Mouse (Mus musculus) olfactory bulb, adult 2 months (tissue): ENCODE data around the gene Zfp953. TPM values are rescaled to one million over a fixed set of nuclear protein-coding genes. Genes with fewer than 3 reads are reported as not detected.
"Not testable (repeated sequence)": the region's sequence is repeated elsewhere in the genome, so short reads cannot be mapped to it uniquely, and the experiment has no call there.

Experiments used
- H3K27ac ChIP-seq: fragments of 200-500 bp; 2 replicates; pipeline ENCODE4 v1.5.1; 2012; ENCODE audit warnings: low read depth, low read length; ENCODE audit not compliant: insufficient read depth
- H3K4me1 ChIP-seq: fragments of 200-500 bp; 2 replicates; pipeline ENCODE4 v1.6.1; 2012; ENCODE audit warnings: low read length; ENCODE audit not compliant: control insufficient read depth, insufficient read depth
- H3K4me3 ChIP-seq: fragments of 200-500 bp; 2 replicates; pipeline ENCODE4 v1.5.1; 2012; ENCODE audit warnings: mild to moderate bottlenecking, low read depth, low read length, moderate library complexity; ENCODE audit not compliant: insufficient read depth
- CTCF ChIP-seq: fragments of 200-500 bp; IDR thresholded peaks from 2 replicates; pipeline ENCODE4 v1.5.1; 2012; ENCODE audit warnings: low read depth, mild to moderate bottlenecking, low read length, moderate library complexity; ENCODE audit not compliant: insufficient read depth
- POLR2A ChIP-seq: fragments of 200-500 bp; IDR thresholded peaks from 2 replicates; pipeline ENCODE4 v1.6.1; 2012; ENCODE audit warnings: mild to moderate bottlenecking, low read depth, low read length, moderate library complexity; ENCODE audit not compliant: insufficient read depth
- WGBS: fragments of 180-500 bp; shearing (Covaris S2); methylation state at CpG from one replicate; pipeline ENCODE4 v1.1.7; 2018; 5-methylcytosine and 5-hydroxymethylcytosine counted together
- polyA plus RNA-seq: library from polyadenylated mRNA; stranded (reverse); fragments of >200 nt; gene quantifications from 2 replicates; pipeline ENCODE4 v1.2.4, GENCODE M21; 2012; ENCODE audit warnings: low replicate concordance; ENCODE audit not compliant: missing spikeins, insufficient read depth, insufficient read length

The Zfp953 gene
- not detected in 2 replicates for polyA plus RNA-seq

DNA sequence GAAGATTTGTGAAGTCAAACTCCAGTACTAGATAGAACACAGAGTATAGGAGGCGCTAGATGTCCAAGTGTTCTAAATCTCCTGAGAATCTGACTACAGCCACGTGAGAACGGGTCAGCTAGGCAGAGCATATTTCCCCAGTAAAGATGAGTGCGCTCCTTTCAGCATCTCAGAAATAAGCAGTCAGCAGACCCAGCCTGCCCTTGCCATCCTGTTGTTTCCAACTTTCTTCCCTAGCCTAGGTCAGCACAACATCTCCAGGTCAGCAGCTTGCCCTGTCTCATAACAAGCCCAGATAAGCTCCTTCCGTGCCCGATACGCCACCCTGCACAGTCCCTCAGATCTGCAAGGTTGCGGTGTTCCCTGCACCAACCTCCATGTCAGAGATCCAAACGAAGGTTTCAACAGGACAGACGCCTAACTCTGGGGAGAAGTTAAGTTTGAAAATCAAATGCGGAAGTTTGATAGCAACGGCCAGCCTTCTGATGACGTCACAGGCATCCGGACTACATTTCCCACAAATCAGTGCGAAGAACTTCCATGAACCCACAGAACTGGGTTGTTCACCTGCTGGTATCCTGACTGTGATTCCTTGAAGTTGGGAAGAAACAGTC lies at the start of gene Zfp953, which contains the start of gene Gm28044:
TSS of gene Zfp953 (minus strand) at position 475 of the 614 bp plus-strand sequence.
TSS of gene Gm28044 (minus strand) at position 406 of the 614 bp plus-strand sequence.
- no peaks in the 10 kb centered on the region for H3K4me1 ChIP-seq
- peak within 1 kb of the TSS; percentile 64 for H3K27ac ChIP-seq
- TF ChIP-seq CTCF (no peak), POLR2A (no peak)
- peak within 1 kb of the TSS; percentile 95 for H3K4me3 ChIP-seq
- WGBS, result under 1% methylated on average over 15 of the region's 15 CpGs

DNA sequence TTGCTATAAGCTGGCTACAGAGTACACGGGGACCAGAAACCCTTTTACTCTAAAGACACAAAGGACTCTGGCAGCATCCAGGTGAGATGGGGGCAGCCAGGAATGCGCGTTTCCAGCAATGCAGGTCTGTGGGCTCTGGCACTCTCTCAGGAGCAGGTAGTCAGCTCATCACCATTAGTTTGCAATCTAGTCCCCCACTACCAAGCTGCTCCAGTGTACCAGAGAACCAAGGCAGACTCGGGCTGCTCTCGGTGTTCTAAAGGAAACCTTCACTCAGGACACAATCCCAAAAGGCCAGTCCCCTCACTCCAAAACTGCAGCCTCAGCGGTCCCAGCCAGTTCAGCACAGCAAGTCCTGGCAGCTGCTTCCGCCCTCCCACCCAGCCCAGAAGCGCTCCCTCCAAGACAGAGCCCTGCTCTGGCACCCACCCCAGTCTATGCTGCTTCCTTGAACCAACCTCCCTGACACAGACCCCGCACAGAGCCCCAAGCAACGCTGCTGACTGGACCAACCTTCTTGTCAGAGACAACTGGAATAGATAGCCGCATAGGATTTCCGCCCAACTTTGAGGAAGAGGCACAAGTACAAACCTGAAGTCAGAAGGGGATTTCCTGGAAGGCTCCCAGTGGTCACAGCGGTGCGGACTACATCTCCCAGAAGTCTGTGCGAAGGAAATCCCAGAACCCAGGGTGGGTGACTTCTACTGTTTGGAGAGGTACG lies 38.9 kb upstream of the Zfp953 start, which contains the start of gene Zfp429:
TSS of gene Zfp429 (minus strand) at position 637 of the 721 bp plus-strand sequence.
- 2% methylated on average over 16 of the region's 16 CpGs for WGBS
- not testable (repeated sequence) for H3K4me1 ChIP-seq, H3K27ac ChIP-seq
- H3K4me3 ChIP-seq, result peak within 1 kb of the TSS; percentile 99
- TF ChIP-seq POLR2A, result 0 out of 2 replicates have a peak, but pooled peaks have one; percentile 23

DNA sequence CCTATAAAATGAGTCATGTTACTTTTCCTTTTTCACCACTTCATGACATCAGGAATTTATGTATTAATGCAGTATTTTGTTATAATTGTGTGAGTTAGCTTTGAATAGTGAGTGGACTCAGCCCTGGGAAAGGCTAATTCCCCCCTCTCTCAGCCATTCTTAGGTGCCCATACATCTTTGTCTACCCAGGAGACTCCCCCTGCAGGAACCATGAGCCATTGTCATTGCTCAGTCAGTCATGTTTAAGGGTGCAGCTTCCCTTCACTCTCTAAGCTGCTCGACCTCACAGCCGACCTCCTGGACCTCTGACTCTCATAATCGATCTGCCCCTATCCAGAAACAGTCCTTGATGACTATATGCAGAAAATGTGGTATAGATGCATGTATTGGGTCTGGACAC lies 15.8 kb upstream of the Zfp953 start:
- WGBS, result 57% methylated on average over 3 of the region's 3 CpGs
- not testable (repeated sequence) for H3K27ac ChIP-seq, H3K4me1 ChIP-seq, H3K4me3 ChIP-seq

GRCm38 (mm10) chr13:67375050-67375911 lies 14.9 kb upstream of the Zfp953 start, which contains the start of the genes Gm28041 and Zfp456:
Gene Gm28041, minus strand, starts transcription at chr13:67375733.
Gene Zfp456, minus strand, starts transcription at chr13:67375810.
- not testable (repeated sequence) for H3K27ac ChIP-seq, H3K4me1 ChIP-seq
- WGBS, result 17% methylated on average over 13 of the region's 15 CpGs
- peak within 1 kb of the TSS; percentile 42 for H3K4me3 ChIP-seq

DNA sequence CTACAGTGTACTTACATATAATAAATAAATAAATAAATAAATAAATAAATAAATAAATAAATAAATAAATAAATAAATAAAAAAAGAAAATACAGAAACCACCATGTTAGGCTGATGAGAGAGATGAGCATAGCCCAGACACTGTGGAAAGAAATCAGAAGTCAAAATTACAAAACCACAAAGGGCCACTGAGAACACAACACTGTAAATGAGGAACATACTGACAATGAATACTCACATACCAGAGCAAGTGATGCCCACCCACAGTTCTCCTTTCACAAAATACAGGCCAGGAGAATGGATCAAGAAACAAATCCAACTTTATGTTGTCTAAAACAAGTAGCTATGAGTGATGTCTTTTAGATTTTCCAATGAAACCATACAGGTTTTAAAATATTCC lies 8.6 kb downstream of the Zfp953 start:
- H3K4me1 ChIP-seq, result no peaks in the 10 kb centered on the region
- no peak overlapping the region for H3K27ac ChIP-seq
- TF ChIP-seq CTCF, result no peak
- no peak for TF ChIP-seq POLR2A
- H3K4me3 ChIP-seq, result no peak overlapping the region

DNA sequence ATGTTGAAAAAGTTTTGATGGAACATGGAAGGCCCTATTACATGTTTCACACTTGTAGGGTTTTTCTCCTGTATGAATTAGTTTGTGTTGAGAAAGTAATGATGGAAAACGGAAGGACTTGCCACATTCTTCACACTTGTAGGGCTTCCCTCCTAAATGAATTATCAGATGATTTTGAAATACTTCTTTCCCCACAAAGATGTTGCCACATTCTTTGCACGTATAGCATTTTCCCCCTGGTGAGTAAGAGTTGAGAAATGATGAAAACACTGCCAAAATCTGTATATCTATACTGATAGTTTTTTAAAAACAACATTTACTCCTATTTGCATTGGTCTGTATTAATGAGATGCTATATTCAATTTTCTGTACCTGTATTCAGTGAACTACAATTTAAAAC lies 17.0 kb downstream of the Zfp953 start:
- Histone ChIP-seq H3K4me3 (no peak overlapping the region), H3K4me1 (no peaks in the 10 kb centered on the region), H3K27ac (no peak overlapping the region)
- TF ChIP-seq CTCF, result no peak
- no peak for TF ChIP-seq POLR2A
- WGBS, result 92% methylated on average over 2 of the region's 2 CpGs

GRCm38 (mm10) chr13:67332877-67333276 lies 27.5 kb downstream of the Zfp953 start:
- TF ChIP-seq CTCF, result no peak
- no peak for TF ChIP-seq POLR2A
- no peak overlapping the region for H3K4me3 ChIP-seq
- H3K27ac ChIP-seq, result no peak overlapping the region
- 70% methylated on average over 1 of the region's 1 CpGs for WGBS
- 0 out of 2 replicates have a peak, but pooled peaks cover 2% of the 10 kb centered on the region for H3K4me1 ChIP-seq

- Histone ChIP-seq H3K4me3 (peak within 1 kb of the TSS; percentile 62), H3K4me1 (0 out of 2 replicates have a peak, but pooled peaks cover 2% of the 10 kb centered on the region), H3K27ac (no peak within 1 kb of the TSS)
- WGBS, result 8% methylated on average over 17 of the region's 17 CpGs
- TF ChIP-seq POLR2A, result no peak
- peak; percentile 48 for TF ChIP-seq CTCF
Observed at GRCm38 (mm10) chr13:67332019-67332724, 28.2 kb downstream of the Zfp953 start, which contains the start of gene Zfp595. Gene Zfp595, minus strand, starts transcription at chr13:67332570.
